Mouse (Mus musculus): ENCODE results near the gene Slc24a4. TPM values are rescaled to one million over a fixed set of nuclear protein-coding genes. Genes with fewer than 3 reads are reported as not detected.

Gene Slc24a4
- polyA plus RNA-seq (2012; rRNA removed): 15.0 and 17.6 TPM in 2 replicates

GRCm38 (mm10) chr12:102128081-102128790, at the start of gene Slc24a4:
Gene Slc24a4 (plus strand): TSS chr12:102128733.
- peak in 1 of 2 experiments; percentile 64 for DNase-seq (ENCODE audit: extremely low spot score in 1 of 2, low spot score in 1 of 2)

GRCm38 (mm10) chr12:102082648-102083425, 45.7 kb upstream of the Slc24a4 start:
- no peak for DNase-seq (ENCODE audit: extremely low spot score in 1 of 2, low spot score in 1 of 2)

GRCm38 (mm10) chr12:102090535-102090934, 38.0 kb upstream of the Slc24a4 start:
- no peak for DNase-seq (ENCODE audit: extremely low spot score in 1 of 2, low spot score in 1 of 2)

- DNase-seq (ENCODE audit: extremely low spot score in 1 of 2, low spot score in 1 of 2): no peak
These were observed 36.0 kb upstream of the Slc24a4 start for GRCm38 (mm10) chr12:102092342-102093094.

GRCm38 (mm10) chr12:102105990-102106389, 22.5 kb upstream of the Slc24a4 start:
- no peak for DNase-seq (ENCODE audit: extremely low spot score in 1 of 2, low spot score in 1 of 2)

- no peak for DNase-seq (ENCODE audit: extremely low spot score in 1 of 2, low spot score in 1 of 2)
These were observed 19.7 kb upstream of the Slc24a4 start for GRCm38 (mm10) chr12:102108851-102109250.

- DNase-seq (ENCODE audit: extremely low spot score in 1 of 2, low spot score in 1 of 2): peak in 1 of 2 experiments; percentile 53
These were observed 16.0 kb upstream of the Slc24a4 start for GRCm38 (mm10) chr12:102112491-102112890.

GRCm38 (mm10) chr12:102112901-102113300, 15.6 kb upstream of the Slc24a4 start:
- no peak for DNase-seq (ENCODE audit: extremely low spot score in 1 of 2, low spot score in 1 of 2)

- no peak for DNase-seq (ENCODE audit: extremely low spot score in 1 of 2, low spot score in 1 of 2)
These were observed 15.1 kb upstream of the Slc24a4 start for GRCm38 (mm10) chr12:102113391-102113790.

- DNase-seq (ENCODE audit: extremely low spot score in 1 of 2, low spot score in 1 of 2): no peak
These were observed 12.0 kb upstream of the Slc24a4 start for GRCm38 (mm10) chr12:102116580-102116979.

GRCm38 (mm10) chr12:102118014-102118413, 10.5 kb upstream of the Slc24a4 start:
- no peak for DNase-seq (ENCODE audit: extremely low spot score in 1 of 2, low spot score in 1 of 2)

- DNase-seq (ENCODE audit: extremely low spot score in 1 of 2, low spot score in 1 of 2): no peak
These were observed 932 bp upstream of the Slc24a4 start for GRCm38 (mm10) chr12:102127601-102128000.

GRCm38 (mm10) chr12:102128791-102129507, 416 bp downstream of the Slc24a4 start:
- DNase-seq (ENCODE audit: extremely low spot score in 1 of 2, low spot score in 1 of 2): peak; percentile 29 to 80

- DNase-seq (ENCODE audit: extremely low spot score in 1 of 2, low spot score in 1 of 2): no peak
These were observed 1.0 kb downstream of the Slc24a4 start for GRCm38 (mm10) chr12:102129508-102130030.

- DNase-seq (ENCODE audit: extremely low spot score in 1 of 2, low spot score in 1 of 2): peak; percentile 57 to 81
These were observed 11.2 kb downstream of the Slc24a4 start for GRCm38 (mm10) chr12:102139710-102140109.

- DNase-seq (ENCODE audit: extremely low spot score in 1 of 2, low spot score in 1 of 2): no peak
These were observed 12.8 kb downstream of the Slc24a4 start for GRCm38 (mm10) chr12:102141330-102141729.

GRCm38 (mm10) chr12:102147678-102148077, 19.1 kb downstream of the Slc24a4 start:
- DNase-seq (ENCODE audit: extremely low spot score in 1 of 2, low spot score in 1 of 2): no peak

GRCm38 (mm10) chr12:102148746-102149145, 20.2 kb downstream of the Slc24a4 start:
- DNase-seq (ENCODE audit: extremely low spot score in 1 of 2, low spot score in 1 of 2): no peak

GRCm38 (mm10) chr12:102151185-102151584, 22.7 kb downstream of the Slc24a4 start:
- DNase-seq (ENCODE audit: extremely low spot score in 1 of 2, low spot score in 1 of 2): no peak

- DNase-seq (ENCODE audit: extremely low spot score in 1 of 2, low spot score in 1 of 2): peak in 1 of 2 experiments; percentile 25
These were observed 25.3 kb downstream of the Slc24a4 start for GRCm38 (mm10) chr12:102153796-102154195.
